10 mouse cellular contexts compared by ENCODE assay signal in the genomic region with DNA sequence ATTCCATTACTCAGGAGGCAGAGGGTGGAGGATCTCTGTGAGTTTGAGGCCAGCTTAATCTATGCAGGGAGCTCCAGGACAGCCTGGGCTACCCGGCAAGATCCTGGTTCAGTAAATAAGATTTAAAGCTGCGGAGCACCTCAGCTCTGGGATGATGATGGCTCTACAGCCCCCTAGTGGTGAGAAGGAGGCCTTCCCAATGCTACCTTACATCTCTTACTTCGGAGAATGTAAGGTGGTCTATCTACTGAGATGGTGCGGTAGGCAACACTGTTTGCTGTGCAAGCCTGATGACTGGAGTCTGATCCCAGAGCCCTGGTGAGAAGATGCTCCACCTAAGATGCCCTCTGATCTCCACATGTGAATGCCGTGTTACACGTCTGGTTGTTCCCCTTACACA. TPM values are rescaled to one million over a fixed set of nuclear protein-coding genes. Genes with fewer than 3 reads are reported as not detected.
DNase-seq lines count a peak whose midpoint lies in the region; ATAC-seq and TF ChIP-seq lines count a peak whose summit lies in the region.
"Had no signal": no experiment of that assay in that cellular context is flagged by ENCODE, and none has a peak within 500 bp of the region (broad histone marks: within the 10 kb centered on the region; RNA-seq: fewer than 3 reads in every experiment).

No protein-coding gene starts in this region.

- no peak overlapping the region for H3K9ac ChIP-seq in forebrain, postnatal 0 days
- no peak overlapping the region for H3K9ac ChIP-seq in lung, embryonic 14.5 days
- H3K9ac ChIP-seq: neural tube, embryonic 12.5 days had no signal

- H3K36me3 ChIP-seq in forebrain, postnatal 0 days (ENCODE audit: insufficient read depth): peaks cover 12% of the 10 kb centered on the region
- H3K36me3 ChIP-seq in lung, embryonic 14.5 days (ENCODE audit: insufficient read depth): peaks cover 4% of the 10 kb centered on the region; the same call in 1 of the 2 replicates

- TF ChIP-seq POLR2A in cerebellum, adult 2 months (IDR thresholded peaks at IDR 0.05; ENCODE audit: borderline replicate concordance, insufficient read depth, low read length): no peak
- no peak for TF ChIP-seq POLR2A in bone marrow macrophage, adult 2 months (IDR thresholded peaks at IDR 0.05; ENCODE audit: borderline replicate concordance, low read depth, low read length)

- no peak overlapping the region for H3K27ac ChIP-seq in cerebellum, adult 2 months (ENCODE audit: insufficient read depth, low read length)
- H3K27ac ChIP-seq in bone marrow macrophage, adult 2 months (ENCODE audit: insufficient read depth, low read depth, low read length): no peak overlapping the region
- no peak overlapping the region for H3K27ac ChIP-seq in forebrain, postnatal 0 days (ENCODE audit: low read depth, low read length)
- no peak overlapping the region for H3K27ac ChIP-seq in lung, embryonic 14.5 days (ENCODE audit: low read depth)
- H3K27ac ChIP-seq: neural tube, embryonic 12.5 days had no signal

- peak; percentile 50; the same call in 1 of the 2 replicates for ATAC-seq in forebrain, postnatal 0 days
- no peak for ATAC-seq in lung, embryonic 14.5 days (ENCODE audit: insufficient read depth)

- peak; percentile 80 for TF ChIP-seq CTCF in cerebellum, adult 2 months (IDR thresholded peaks at IDR 0.05; ENCODE audit: borderline replicate concordance, insufficient read depth, low read depth, low read length)
- TF ChIP-seq CTCF in bone marrow macrophage, adult 2 months (IDR thresholded peaks at IDR 0.05; ENCODE audit: low read depth, low read length): peak; percentile 73
- TF ChIP-seq CTCF in forebrain, postnatal 0 days (IDR thresholded peaks at IDR 0.05; ENCODE audit: low read depth): peak; percentile 82
- TF ChIP-seq CTCF in lung, embryonic 14.5 days (IDR thresholded peaks at IDR 0.05; ENCODE audit: low read depth): peak; percentile 87

- H3K9me3 ChIP-seq in forebrain, postnatal 0 days (ENCODE audit: low read length): no peaks in the 10 kb centered on the region
- no peaks in the 10 kb centered on the region for H3K9me3 ChIP-seq in lung, embryonic 14.5 days (ENCODE audit: low read depth, low read length)
- H3K9me3 ChIP-seq: neural tube, embryonic 12.5 days had no signal

- WGBS in cerebellum, adult 2 months: 51% methylated on average over 6 of the region's 6 CpGs
- WGBS in forebrain, postnatal 0 days: 47% methylated on average over 6 of the region's 6 CpGs
- WGBS in lung, embryonic 14.5 days: 48% methylated on average over 6 of the region's 6 CpGs

- peak; percentile 24 to 44 for DNase-seq in cerebellum, adult 2 months
- no peak for DNase-seq in cerebellum, adult 11-12 months
- DNase-seq in 3T3-L1 (ENCODE audit: low read depth, low spot score): peak; percentile 55
- peak; percentile 57 for DNase-seq in forebrain, postnatal 0 days
- peak; percentile 78 for DNase-seq in lung, embryonic 14.5 days
- peak; percentile 34 for DNase-seq in thymus, postnatal 14 days
- no peak for DNase-seq in ovary, postnatal 14 days (ENCODE audit: low spot score)

- no peaks in the 10 kb centered on the region for H3K4me1 ChIP-seq in cerebellum, adult 2 months (ENCODE audit: control insufficient read depth, insufficient read depth, low read length)
- H3K4me1 ChIP-seq in bone marrow macrophage, adult 2 months (ENCODE audit: control insufficient read depth, insufficient read depth, low read length): no peaks in the 10 kb centered on the region
- no peaks in the 10 kb centered on the region for H3K4me1 ChIP-seq in forebrain, postnatal 0 days (ENCODE audit: insufficient read depth)
- H3K4me1 ChIP-seq in lung, embryonic 14.5 days (ENCODE audit: insufficient read depth): no peaks in the 10 kb centered on the region
- H3K4me1 ChIP-seq: neural tube, embryonic 12.5 days had no signal

- H3K27me3 ChIP-seq in cerebellum, adult 2 months (ENCODE audit: control insufficient read depth, insufficient read depth, low read length): no peaks in the 10 kb centered on the region
- no peaks in the 10 kb centered on the region for H3K27me3 ChIP-seq in forebrain, postnatal 0 days (ENCODE audit: insufficient read depth, low read length)
- H3K27me3 ChIP-seq in lung, embryonic 14.5 days (ENCODE audit: insufficient read depth, low read length): no peaks in the 10 kb centered on the region
- H3K27me3 ChIP-seq: neural tube, embryonic 12.5 days had no signal

- no peak overlapping the region for H3K4me2 ChIP-seq in forebrain, postnatal 0 days (ENCODE audit: low read depth)
- H3K4me2 ChIP-seq in lung, embryonic 14.5 days: no peak overlapping the region
- H3K4me2 ChIP-seq: neural tube, embryonic 12.5 days had no signal

- no peak overlapping the region for H3K4me3 ChIP-seq in cerebellum, adult 2 months (replicated peaks; ENCODE audit: insufficient read depth, low read depth, low read length)
- no peak overlapping the region for H3K4me3 ChIP-seq in bone marrow macrophage, adult 2 months (ENCODE audit: insufficient read depth, low read length)
- H3K4me3 ChIP-seq in forebrain, postnatal 0 days (ENCODE audit: low read depth, low read length): no peak overlapping the region
- H3K4me3 ChIP-seq in lung, embryonic 14.5 days (ENCODE audit: low read depth, low read length): no peak overlapping the region
- H3K4me3 ChIP-seq: neural tube, embryonic 12.5 days had no signal

RNA-seq across cellular contexts. Expression of gene Per3, which starts 17.5 kb away (rescaled TPM):
- 40.0 TPM in 2 replicates for polyA plus RNA-seq in cerebellum, adult 2 months (2012; rRNA removed)
- 14.5 and 15.5 TPM in 2 replicates for polyA plus RNA-seq in bone marrow macrophage, adult 2 months (2012; ENCODE audit: insufficient read depth, insufficient read length, missing spikeins)
- 3.3 and 6.9 TPM in 2 replicates for total RNA-seq in forebrain, postnatal 0 days (2014; rRNA removed)
- polyA plus RNA-seq in forebrain, postnatal 0 days (2015; fragmentation: Nextera tagmentation; extraction: Ambion mirVana): 2.9 and 3.0 TPM in 2 replicates
- polyA plus RNA-seq in lung, embryonic 14.5 days (2014; fragmentation: Nextera tagmentation; extraction: Ambion mirVana): 8.0 and 8.9 TPM in 2 replicates

RNA-seq across cellular contexts. Expression of gene Uts2, which starts 30.1 kb away (rescaled TPM):
- 1.9 and 3.1 TPM in 2 replicates for polyA plus RNA-seq in cerebellum, adult 2 months (2012; rRNA removed)
- polyA plus RNA-seq in bone marrow macrophage, adult 2 months (2012; ENCODE audit: insufficient read depth, insufficient read length, missing spikeins): not detected in 2 replicates
- not detected in 2 replicates for total RNA-seq in forebrain, postnatal 0 days (2014; rRNA removed)
- polyA plus RNA-seq in forebrain, postnatal 0 days (2015; fragmentation: Nextera tagmentation; extraction: Ambion mirVana): not detected in 2 replicates
- not detected in 2 replicates for polyA plus RNA-seq in lung, embryonic 14.5 days (2014; fragmentation: Nextera tagmentation; extraction: Ambion mirVana)
- total RNA-seq: heart, postnatal 10 days had no signal

RNA-seq across cellular contexts. Expression of gene Vamp3, which starts 30.8 kb away (rescaled TPM):
- polyA plus RNA-seq in cerebellum, adult 2 months (2012; rRNA removed): 61.3 and 67.9 TPM in 2 replicates
- polyA plus RNA-seq in bone marrow macrophage, adult 2 months (2012; ENCODE audit: insufficient read depth, insufficient read length, missing spikeins): 110 and 112 TPM in 2 replicates
- 37.9 and 47.1 TPM in 2 replicates for total RNA-seq in forebrain, postnatal 0 days (2014; rRNA removed)
- 39.2 and 48.8 TPM in 2 replicates for polyA plus RNA-seq in forebrain, postnatal 0 days (2015; fragmentation: Nextera tagmentation; extraction: Ambion mirVana)
- polyA plus RNA-seq in lung, embryonic 14.5 days (2014; fragmentation: Nextera tagmentation; extraction: Ambion mirVana): 93.4 and 98.6 TPM in 2 replicates

Comparison
In these comparisons a context has a peak if more than half of its experiments do, and no peak if none do; other contexts are left out.
1. DNase-seq: peak in cerebellum, adult 2 months (2 of 2), 3T3-L1 (single experiment), forebrain, postnatal 0 days (single experiment), lung, embryonic 14.5 days (single experiment) and thymus, postnatal 14 days (single experiment); none in cerebellum, adult 11-12 months (single experiment) and ovary, postnatal 14 days (single experiment).
2. Peak in every context shown above with its lines, with median percentiles within 50 percentile points of each other: CTCF ChIP-seq.